Mouse (Mus musculus) ovary, adult 18-20 months (tissue): ENCODE measurements around the gene Mbtps2.

Experiments
- DNase-seq: peaks from one replicate; pipeline ENCODE4 v3.0.0; 2022; ENCODE audit warnings: low spot score, mixed read lengths

Gene Mbtps2

GRCm38 (mm10) chrX:157598186-157598996 lies at the start of gene Mbtps2:
Mbtps2 (minus strand) TSS chrX:157598715.
- DNase-seq = peak; percentile 34

DNA sequence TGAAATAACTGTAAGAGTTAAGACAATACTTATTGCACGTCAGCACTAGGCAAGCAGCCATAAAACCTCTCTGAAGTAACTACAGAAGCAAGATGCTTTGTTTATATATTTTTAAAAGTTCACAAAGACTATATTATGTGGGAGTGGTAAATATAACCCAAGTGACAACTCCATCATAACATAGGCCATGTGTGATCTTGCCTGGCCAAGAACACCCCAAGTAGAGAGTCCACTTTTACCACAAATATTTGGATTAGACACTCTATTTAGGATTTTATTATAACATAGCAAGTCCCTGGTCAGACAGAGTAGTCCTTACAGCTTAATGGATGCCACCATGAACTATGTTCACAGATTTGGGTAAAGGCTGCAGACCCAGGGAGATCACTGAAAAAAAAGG lies 47.9 kb upstream of the Mbtps2 start:
- DNase-seq = no peak

- DNase-seq = no peak
These were observed 46.2 kb upstream of the Mbtps2 start for GRCm38 (mm10) chrX:157644700-157645099.

- DNase-seq = no peak
These were observed 45.8 kb upstream of the Mbtps2 start for GRCm38 (mm10) chrX:157644300-157644699.

DNA sequence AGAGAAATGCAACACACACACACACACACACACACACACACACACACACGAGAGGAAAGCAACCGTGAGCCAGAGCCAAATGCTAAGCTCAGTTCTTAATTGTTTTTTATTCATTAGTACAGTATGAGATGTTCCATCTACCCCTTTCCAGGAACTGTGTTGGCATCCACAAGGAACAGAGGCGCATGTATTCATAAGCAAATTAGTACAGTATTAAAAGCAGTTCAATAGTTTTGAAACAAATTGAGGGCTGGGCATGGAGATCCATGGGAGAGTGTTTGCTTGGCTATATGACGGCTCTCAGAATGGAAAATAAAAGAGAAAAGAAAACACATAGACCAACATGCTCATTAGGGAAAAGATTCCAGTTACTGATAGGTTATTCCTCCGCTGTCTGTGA lies 44.3 kb upstream of the Mbtps2 start:
- DNase-seq = no peak

DNA sequence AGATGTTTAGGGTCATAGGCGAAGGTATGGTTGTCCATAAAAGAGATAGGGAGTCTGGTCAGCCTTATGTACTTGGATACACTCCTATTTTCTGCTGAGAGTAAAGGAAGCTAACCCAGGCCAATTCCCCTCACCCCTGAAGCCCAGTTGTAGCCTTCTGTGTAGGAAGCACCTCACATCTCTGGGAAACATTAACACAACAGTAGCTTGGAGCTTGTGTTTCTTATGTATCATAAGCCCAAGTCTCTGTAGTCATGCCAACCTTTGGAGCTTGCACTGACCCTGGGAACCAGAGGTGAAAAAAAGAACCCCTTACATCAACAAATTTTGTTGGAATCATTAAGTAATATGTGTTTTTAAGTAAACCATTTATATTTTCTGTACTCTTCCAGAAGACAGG lies 38.7 kb upstream of the Mbtps2 start:
- no peak for DNase-seq

GRCm38 (mm10) chrX:157633676-157634414 lies 35.3 kb upstream of the Mbtps2 start:
- DNase-seq = no peak

GRCm38 (mm10) chrX:157630341-157630740 lies 31.8 kb upstream of the Mbtps2 start:
- DNase-seq = no peak

DNA sequence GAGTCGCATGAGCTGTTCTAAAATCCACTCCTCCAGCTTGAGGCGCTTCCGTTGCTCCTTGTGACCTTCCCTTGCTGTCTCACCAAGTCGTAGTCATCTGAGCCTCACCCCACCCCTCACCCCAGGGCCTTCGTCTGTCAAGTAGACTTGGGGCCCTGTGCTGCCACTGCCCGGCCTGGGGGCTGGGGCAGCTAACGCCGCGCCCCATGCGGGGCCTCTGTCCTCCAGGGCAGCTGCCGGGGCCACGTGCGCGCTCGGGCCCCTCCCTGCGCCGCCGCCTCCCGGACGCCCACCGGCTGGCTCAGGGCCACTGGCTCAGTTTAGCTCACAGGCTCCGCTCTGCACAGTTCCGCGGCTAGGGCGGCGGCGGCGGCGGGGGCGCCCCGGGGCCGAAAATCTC lies 14.4 kb upstream of the Mbtps2 start:
- DNase-seq = no peak

- no peak for DNase-seq
These were observed 2.9 kb upstream of the Mbtps2 start for GRCm38 (mm10) chrX:157601450-157601849.

- no peak for DNase-seq
These were observed 830 bp downstream of the Mbtps2 start for GRCm38 (mm10) chrX:157597585-157598185.

DNA sequence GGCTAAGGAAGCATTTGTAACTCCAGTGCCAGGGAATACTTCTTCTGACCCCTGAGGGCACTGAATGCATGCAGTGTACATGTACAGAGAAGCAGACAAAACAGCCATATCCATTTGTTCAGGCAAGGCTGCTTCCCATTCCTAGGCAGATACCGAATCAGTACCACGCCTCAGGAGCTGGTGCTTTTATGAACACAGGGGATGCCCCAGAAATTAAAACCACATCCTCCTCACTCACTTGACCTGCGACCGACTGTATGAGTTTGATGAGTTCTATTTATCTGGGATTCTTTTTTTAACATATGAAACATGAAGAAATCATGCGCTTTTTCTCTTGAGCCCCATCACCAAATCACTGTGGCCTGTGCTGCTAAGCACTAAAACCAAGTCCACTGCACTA lies 1.7 kb downstream of the Mbtps2 start:
- DNase-seq = no peak

- no peak for DNase-seq
These were observed 2.6 kb downstream of the Mbtps2 start for GRCm38 (mm10) chrX:157595927-157596326.

DNA sequence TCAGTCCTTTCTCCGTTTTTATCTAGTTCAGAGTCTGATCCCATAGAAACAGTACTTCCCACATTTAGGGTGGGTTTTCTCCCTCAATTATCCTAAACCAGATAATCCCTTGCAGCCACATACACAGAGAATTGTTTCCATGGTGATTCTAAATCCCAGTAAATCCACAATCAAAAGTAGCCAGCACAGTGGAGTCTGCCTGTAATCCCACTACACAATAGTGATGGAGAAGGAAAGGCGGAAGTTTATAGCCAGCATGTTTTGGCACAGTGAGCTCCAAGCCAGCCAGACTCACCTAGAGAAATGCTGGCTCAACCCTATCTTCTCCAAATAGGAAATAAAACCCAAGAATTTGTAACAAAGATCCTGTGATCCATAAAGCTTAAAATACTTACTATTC lies 3.9 kb downstream of the Mbtps2 start:
- DNase-seq = no peak

DNA sequence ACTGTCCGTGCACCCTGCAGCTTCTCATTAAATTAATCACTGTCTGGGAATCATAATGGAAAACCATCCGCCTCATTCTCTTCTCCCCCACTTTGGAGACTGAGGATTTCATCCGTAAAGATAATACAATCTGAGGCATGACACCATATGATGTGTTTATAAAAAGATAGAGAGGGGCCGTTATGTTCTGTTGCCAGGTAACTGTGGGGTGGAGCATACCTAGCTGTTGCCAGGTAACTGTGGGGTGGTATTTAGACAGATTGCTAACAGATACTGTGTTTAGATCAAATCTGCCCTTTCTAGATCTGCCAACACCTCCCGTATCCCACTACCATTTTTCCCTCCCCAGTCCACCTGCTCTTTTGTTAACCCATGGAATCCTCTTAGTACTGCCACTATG lies 11.5 kb downstream of the Mbtps2 start:
- DNase-seq = no peak

DNA sequence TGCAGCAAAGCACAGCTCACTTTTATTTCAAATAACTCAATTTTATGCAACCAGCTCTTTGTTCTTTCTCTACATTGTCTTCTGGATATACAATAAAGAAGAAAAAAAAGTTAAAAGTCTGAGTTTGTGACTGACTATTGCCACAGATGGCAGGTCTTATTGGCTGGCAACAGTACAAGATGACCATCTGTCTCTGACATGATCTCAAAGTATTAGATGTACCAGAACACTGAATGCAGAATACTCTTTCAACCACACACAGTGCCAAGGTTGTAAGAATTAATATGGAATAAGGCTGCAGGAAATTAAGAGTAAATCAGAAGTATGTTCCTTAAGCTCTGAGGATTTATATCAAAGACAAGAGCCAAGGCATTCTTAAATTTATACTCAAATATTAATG lies 12.1 kb downstream of the Mbtps2 start:
- no peak for DNase-seq

GRCm38 (mm10) chrX:157579108-157579614 lies 19.4 kb downstream of the Mbtps2 start:
- DNase-seq = no peak

DNA sequence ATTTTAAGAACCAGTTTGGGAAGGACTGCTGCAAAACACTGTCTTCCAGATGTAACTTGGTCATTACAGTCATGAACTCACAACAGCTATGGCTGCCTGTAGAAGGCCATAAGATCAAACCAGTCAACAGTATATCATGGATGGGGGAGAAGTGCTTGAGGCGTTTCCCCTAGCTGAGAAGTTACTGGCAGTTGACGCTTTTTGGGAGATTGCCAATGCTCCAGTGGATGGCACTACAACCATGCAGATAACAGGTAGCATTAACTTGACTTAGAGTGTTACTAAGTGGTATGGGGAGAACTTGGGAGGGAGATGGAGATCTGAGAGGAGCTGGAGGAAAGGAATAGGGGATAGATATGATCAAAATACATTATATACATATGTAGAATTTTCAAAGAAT lies 23.8 kb downstream of the Mbtps2 start:
- DNase-seq = no peak

DNA sequence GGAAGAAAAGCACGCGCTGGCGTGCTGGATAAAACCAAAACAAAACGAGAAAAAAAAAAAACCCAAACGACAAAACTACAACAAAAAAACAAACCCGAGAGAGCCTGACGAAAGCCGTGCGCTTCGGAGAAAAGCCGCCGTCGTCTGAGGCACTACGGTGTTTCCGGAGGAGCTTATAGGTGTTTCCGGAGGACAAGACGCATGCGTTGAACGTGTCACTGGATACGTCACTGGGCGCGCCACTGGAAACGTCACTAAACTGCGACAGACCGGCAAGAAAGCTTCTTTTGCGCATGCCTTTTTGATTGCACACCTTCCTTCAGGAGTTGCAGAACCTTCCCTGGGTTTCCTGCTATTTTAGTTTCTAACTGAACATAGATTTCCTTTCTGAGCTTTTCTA lies 29.7 kb downstream of the Mbtps2 start, which contains the start of gene Yy2:
TSS of gene Yy2 (minus strand) at position 146 of the 400 bp plus-strand sequence.
- DNase-seq = no peak

- DNase-seq = no peak
These were observed 34.7 kb downstream of the Mbtps2 start for GRCm38 (mm10) chrX:157563794-157564193.

GRCm38 (mm10) chrX:157547082-157547481 lies 51.4 kb downstream of the Mbtps2 start:
- no peak for DNase-seq

DNA sequence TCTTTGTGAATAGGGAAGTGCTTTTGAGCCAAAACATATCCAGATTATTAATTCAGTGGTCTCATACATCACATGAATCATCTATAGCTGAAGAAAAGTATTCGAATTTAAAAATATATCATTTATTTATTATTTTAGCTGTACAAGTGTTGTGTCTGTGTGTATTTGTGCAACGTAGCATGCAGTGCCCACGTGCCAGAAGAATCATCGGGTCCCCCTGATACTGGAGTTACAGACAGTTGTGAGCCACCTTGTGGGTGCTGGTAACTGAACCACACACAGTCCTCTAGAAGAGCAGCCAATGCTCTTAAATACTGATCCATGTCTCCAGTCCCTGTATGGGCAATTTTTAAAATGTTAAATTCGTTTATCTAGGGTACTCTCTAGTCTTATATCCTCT lies 92.1 kb downstream of the Mbtps2 start:
- no peak for DNase-seq

DNA sequence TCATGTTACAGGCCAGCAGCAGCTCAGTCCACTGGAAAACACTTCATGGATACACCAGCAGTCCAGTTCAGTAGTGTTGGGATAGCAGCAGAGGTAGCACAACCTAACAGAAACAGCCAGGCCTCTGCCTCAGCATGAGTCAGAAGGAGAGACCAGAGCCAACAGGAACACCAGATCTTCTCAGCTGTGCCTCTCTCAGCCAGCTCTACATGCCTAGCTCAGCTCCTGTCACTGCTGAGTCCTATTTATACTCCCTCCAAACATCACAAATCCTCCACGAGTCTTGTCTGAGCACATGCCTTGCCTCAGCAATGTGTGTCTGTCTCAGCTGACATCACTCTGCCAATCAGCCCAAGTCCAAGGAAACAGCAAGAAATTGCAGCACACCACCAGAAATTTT lies 94.0 kb downstream of the Mbtps2 start:
- DNase-seq = no peak
